Mouse (Mus musculus): ENCODE measurements at regions not wholly inside any gene's neighbourhood (a gene's known extent, or its start where the extent isn't known, plus 50 kb on each side); places are given as distances from the start of the nearest gene placed in this dataset.
A peak's percentile ranks its signal among the peaks of the same experiment; 100 is the strongest.
"Not testable (repeated sequence)": the region's sequence is repeated elsewhere in the genome, so short reads cannot be mapped to it uniquely, and the experiment has no call there.

DNA sequence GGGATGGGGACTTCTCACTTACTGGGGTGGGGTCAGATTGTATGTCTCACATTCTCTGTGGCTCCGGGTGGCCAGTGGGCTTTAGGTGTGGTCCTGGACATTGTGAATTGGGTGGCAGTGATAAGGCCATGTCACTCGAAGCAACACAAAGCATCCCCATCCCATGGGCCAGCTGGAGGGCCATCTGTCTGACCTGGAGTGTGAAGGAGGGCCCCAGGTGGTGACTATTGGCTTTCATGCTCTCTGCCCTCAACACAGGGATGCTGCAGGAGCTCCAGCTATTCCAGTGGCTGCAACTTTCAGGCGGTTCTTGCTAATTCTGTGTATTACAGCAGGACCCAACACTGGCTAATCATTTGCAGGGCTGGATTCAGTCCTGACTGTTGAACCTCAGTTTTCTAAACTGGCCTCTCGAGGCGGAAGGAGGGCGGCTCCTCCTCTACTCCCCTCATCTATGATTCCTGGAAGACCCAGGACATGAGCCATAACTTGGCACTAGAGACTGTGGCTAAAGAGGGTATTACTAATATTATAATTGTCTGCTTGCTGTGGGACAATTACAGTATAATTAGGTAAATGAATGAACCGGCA is 64.1 kb downstream of the 9530068E07Rik start:
- H3K9me3 ChIP-seq: no peaks in the 10 kb centered on the region
- H3K27me3 ChIP-seq: no peaks in the 10 kb centered on the region
- no peak overlapping the region for H3K9ac ChIP-seq
- WGBS: 60% methylated on average over 7 of the region's 7 CpGs
- H3K36me3 ChIP-seq: no peaks in the 10 kb centered on the region
- H3K27ac ChIP-seq: no peak overlapping the region
- H3K4me3 ChIP-seq: no peak overlapping the region
- no peak overlapping the region for H3K4me2 ChIP-seq
- no peak for ATAC-seq (ENCODE audit: borderline replicate concordance, extremely low read depth, low FRiP score, low TSS enrichment)
- H3K4me1 ChIP-seq: no peaks in the 10 kb centered on the region

DNA sequence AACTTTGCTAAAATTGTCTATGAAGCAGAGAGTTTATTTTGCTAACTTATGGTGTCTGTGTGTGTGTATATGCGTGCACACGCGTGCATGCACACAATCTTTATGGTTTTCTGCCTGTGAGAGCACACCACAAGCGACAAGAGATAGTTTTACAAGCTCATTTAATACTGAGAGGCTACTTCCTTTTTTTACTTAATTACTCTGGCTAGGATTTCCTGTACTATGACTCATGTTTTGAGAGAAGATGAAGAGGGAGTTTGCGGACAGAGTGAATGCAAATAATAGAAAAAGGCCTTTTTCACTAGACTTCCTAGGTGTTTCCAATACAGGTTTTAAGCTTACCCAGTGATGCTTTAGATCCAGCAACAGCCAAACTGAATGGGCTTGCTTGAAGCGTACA is 74.9 kb downstream of the 9530068E07Rik start:
- not testable (repeated sequence) for H3K4me2 ChIP-seq; H3K9ac ChIP-seq; H3K27ac ChIP-seq; ATAC-seq (ENCODE audit: borderline replicate concordance, extremely low read depth, low FRiP score, low TSS enrichment); H3K36me3 ChIP-seq; H3K4me3 ChIP-seq; H3K9me3 ChIP-seq; H3K27me3 ChIP-seq; H3K4me1 ChIP-seq
- WGBS: 74% methylated on average over 6 of the region's 6 CpGs

DNA sequence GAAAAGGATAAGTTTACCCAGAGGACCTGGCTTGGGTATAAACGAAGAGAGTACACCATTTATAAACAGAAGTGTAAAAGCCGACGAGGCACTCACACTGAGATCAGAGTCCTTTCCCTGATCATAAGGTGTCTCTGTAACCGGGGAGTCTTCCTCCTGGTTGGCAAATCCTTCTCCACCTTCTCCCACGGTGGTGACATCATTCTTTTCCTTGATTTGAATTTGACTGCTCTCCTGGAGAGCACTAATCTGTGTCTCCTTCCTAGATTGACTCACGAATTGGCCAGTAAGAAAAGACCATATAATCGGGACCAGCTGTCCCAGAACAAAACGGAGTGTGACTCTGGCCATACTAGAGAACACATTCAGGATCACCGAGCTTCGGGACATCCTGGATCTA is 83.9 kb downstream of the 9530068E07Rik start:
- H3K4me3 ChIP-seq; ATAC-seq (ENCODE audit: borderline replicate concordance, extremely low read depth, low FRiP score, low TSS enrichment); H3K27me3 ChIP-seq; H3K9ac ChIP-seq; H3K36me3 ChIP-seq; H3K4me2 ChIP-seq; H3K27ac ChIP-seq; H3K9me3 ChIP-seq; H3K4me1 ChIP-seq: not testable (repeated sequence)
- 60% methylated on average over 10 of the region's 10 CpGs for WGBS

DNA sequence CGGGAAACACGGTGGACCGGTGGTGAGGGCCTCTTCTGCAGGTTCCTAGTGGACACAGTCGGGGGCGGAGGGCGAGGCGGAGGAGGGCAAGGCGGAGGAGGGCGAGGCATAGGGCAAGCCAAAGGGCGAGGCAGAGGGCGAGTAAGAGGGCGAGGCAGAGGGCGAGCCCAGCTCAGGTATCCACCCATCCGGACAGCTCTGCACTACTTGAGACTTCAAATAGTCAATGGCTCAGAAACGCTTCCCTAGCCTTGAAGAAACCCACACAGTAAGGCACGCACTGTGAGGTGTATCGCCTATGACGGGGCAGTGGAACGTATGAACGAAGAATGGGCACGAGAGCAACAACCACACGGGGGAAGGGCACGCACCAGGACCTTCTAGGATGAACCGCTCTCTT is 84.5 kb downstream of the 9530068E07Rik start:
- H3K36me3 ChIP-seq; H3K9ac ChIP-seq; H3K9me3 ChIP-seq; H3K4me2 ChIP-seq; ATAC-seq (ENCODE audit: borderline replicate concordance, extremely low read depth, low FRiP score, low TSS enrichment); H3K27ac ChIP-seq; H3K27me3 ChIP-seq; H3K4me3 ChIP-seq; H3K4me1 ChIP-seq: not testable (repeated sequence)
- WGBS: 85% methylated on average over 24 of the region's 24 CpGs

DNA sequence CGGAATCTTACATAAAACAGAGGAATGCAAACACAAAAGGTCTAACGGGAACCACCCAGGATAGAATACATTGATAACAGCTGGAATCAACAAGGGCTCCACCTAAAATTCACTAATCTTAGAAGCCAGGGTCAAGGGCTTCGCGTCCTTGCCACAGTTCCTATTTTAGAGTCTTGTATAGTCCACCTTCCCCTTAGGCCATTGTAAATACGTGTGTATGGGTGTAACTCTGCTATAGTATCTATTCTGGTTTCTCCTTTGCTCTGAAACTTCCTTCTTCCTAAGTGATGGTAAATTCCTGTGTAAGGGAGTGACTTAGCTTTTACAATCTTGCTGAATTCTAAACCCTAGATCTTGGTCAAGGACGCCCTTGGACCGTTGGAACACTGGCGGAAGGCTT is 87.3 kb downstream of the 9530068E07Rik start:
- not testable (repeated sequence) for H3K9me3 ChIP-seq; H3K27ac ChIP-seq; H3K36me3 ChIP-seq; H3K27me3 ChIP-seq; H3K9ac ChIP-seq; H3K4me3 ChIP-seq; H3K4me2 ChIP-seq; ATAC-seq (ENCODE audit: borderline replicate concordance, extremely low read depth, low FRiP score, low TSS enrichment); H3K4me1 ChIP-seq
- 87% methylated on average over 6 of the region's 8 CpGs for WGBS

DNA sequence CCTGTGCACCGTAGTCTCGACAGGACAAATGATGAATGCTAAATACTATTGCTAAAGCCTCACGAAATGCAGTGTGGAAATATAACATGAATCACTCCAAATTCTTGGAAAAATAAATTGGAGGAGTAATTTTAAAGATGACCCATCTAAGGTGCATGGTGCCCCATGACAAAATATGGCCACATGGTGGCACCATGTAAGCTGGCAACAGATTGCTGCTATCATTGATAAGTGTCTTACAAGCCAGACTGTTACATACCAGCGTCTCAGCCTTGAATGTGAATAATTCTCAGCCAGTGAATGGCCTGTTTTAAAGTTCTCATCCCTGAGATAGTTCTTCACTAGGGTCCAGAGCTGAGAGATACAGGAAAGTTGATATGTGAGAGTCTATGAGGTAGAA is 92.3 kb downstream of the 9530068E07Rik start:
- WGBS: 59% methylated on average over 4 of the region's 4 CpGs
- H3K4me1 ChIP-seq; H3K9me3 ChIP-seq; ATAC-seq (ENCODE audit: borderline replicate concordance, extremely low read depth, low FRiP score, low TSS enrichment); H3K36me3 ChIP-seq; H3K4me3 ChIP-seq; H3K27ac ChIP-seq; H3K27me3 ChIP-seq; H3K4me2 ChIP-seq; H3K9ac ChIP-seq: not testable (repeated sequence)

DNA sequence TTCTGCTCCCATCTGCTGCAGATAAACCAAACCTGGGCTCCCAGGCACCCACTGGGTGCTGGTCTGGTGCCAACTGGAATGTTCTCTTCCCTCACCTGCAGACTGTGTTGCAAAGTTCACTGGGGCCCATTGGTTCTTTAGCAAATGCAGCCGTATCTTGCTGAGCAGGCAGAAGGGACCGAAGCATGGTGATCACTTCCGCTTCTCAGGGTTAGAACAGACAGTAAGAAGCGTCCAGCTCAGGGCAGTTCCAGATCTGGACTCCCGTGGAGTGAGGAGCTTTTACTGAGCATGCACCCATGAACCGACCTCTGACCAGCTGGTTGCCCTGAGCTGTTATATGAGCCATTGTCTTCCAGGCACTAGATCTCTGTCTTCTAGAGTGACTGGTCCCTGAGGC is 97.1 kb downstream of the 9530068E07Rik start:
- Histone ChIP-seq H3K4me3 (no peak overlapping the region), H3K4me1 (no peaks in the 10 kb centered on the region), H3K9me3 (no peaks in the 10 kb centered on the region), H3K36me3 (no peaks in the 10 kb centered on the region), H3K27ac (no peak overlapping the region), H3K27me3 (no peaks in the 10 kb centered on the region), H3K9ac (no peak overlapping the region), H3K4me2 (no peak overlapping the region)
- 81% methylated on average over 6 of the region's 6 CpGs for WGBS
- no peak for ATAC-seq (ENCODE audit: borderline replicate concordance, extremely low read depth, low FRiP score, low TSS enrichment)

DNA sequence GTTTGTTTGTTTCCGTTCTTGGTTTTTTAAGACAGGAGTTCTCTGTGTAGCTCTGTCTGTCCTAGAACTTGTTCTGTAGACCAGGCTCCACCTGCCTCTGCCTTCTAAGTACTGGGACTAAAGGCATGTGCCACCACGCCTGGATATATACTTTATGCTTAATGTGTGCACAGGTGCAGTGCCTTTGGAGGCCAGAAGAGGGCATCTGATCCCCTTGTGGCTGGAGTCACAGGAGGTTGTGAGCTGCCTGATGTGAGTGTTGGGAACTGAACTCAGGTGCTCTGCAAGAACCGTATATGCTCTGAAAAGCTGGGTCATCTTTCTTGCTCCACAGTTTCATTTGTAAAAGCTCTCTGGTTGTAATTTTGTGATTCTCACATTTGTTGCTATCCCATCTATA is 100.7 kb downstream of the 9530068E07Rik start:
- Histone ChIP-seq H3K4me3 (no peak overlapping the region), H3K9me3 (no peaks in the 10 kb centered on the region), H3K27me3 (no peaks in the 10 kb centered on the region), H3K27ac (no peak overlapping the region), H3K4me2 (no peak overlapping the region), H3K4me1 (no peaks in the 10 kb centered on the region), H3K9ac (no peak overlapping the region), H3K36me3 (no peaks in the 10 kb centered on the region)
- WGBS: 88% methylated on average over 3 of the region's 3 CpGs
- ATAC-seq (ENCODE audit: borderline replicate concordance, extremely low read depth, low FRiP score, low TSS enrichment): no peak

DNA sequence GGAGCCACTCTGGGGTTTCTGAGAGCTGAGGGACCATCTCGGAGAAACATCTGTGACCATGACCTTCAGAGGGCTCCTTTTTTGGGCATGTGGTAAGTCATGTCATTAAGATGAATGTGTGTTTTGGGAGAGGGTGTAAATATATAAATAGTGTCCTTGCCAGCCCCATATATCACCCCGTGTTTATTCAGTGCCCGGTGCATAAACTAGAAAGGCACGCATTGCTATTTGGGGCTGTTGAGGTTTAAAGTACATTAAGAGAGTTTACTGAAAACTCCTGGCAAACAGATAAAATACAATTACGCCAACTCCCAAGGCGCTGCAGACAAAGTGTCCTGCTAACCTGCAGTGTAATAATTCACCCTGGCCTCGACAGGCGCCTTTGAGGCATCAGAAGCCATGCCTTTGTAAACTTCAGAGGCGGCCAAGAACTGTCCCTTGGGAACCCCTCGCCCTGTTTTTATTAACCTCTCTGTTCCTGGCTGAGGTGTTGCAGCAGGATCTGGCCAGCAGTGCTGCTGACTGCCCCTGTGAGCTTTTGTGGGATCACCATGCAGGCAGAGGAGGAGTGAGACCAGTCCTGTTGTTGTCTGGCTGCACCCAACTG is 106.6 kb downstream of the 9530068E07Rik start:
- no peaks in the 10 kb centered on the region for H3K4me1 ChIP-seq
- no peaks in the 10 kb centered on the region for H3K36me3 ChIP-seq
- H3K9me3 ChIP-seq: no peaks in the 10 kb centered on the region
- 11% methylated on average over 10 of the region's 10 CpGs for WGBS
- H3K27ac ChIP-seq: no peak overlapping the region
- H3K4me3 ChIP-seq: no peak overlapping the region
- H3K9ac ChIP-seq: no peak overlapping the region
- no peaks in the 10 kb centered on the region for H3K27me3 ChIP-seq
- no peak overlapping the region for H3K4me2 ChIP-seq
- ATAC-seq (ENCODE audit: borderline replicate concordance, extremely low read depth, low FRiP score, low TSS enrichment): no peak

DNA sequence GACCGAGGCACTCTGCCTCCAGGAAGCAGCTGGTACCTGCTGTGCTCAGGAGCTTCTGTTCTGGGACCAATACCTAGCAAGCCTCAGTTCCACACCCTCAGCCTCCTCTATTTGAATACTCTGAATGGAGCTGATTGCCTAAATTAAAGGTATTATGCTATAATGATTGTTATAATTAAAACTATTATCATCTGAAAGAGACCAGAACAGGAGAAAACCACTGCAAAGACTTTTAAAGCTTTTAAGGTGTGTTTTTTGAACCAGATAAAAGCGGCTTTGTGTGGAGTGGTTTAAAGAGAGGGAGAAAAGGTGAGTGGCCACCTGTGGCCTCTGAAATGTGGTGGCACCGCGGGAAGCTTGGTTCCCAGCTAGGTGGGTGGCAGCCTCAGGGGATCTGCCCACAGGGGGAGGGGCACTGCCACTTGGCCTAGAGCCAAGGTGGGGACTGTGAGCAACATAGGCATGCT is 115.6 kb downstream of the 9530068E07Rik start:
- no peaks in the 10 kb centered on the region for H3K36me3 ChIP-seq
- ATAC-seq (ENCODE audit: borderline replicate concordance, extremely low read depth, low FRiP score, low TSS enrichment): peak; percentile 46; the same call in 1 of the 2 replicates
- H3K4me2 ChIP-seq: no peak overlapping the region
- 0 out of 2 replicates have a peak overlapping the region, but pooled peaks have one; percentile 36 for H3K27ac ChIP-seq
- 33% methylated on average over 4 of the region's 4 CpGs for WGBS
- H3K4me1 ChIP-seq: peaks cover 5% of the 10 kb centered on the region
- no peak overlapping the region for H3K9ac ChIP-seq
- no peaks in the 10 kb centered on the region for H3K27me3 ChIP-seq
- no peak overlapping the region for H3K4me3 ChIP-seq
- no peaks in the 10 kb centered on the region for H3K9me3 ChIP-seq

DNA sequence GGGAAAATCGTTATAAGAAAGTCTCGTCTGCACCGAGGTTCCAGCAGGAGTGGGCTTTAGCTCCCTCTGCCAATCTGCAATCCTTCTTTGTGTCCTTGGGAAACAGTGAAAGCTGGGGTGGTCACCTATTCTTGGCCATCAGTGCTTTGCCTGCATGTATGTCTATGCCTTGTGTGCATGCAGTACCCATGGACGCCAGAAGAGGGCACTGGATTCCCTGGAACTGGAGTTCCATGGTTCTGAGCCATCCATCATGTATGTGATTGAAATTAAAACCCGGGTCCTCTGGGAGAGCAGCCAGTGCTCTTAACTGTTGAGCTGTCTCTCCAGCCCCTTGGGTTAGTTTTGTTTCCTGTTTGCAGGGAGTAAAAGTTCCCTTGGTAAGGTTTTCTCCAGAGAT is 121.1 kb downstream of the 9530068E07Rik start:
- no peak overlapping the region for H3K4me2 ChIP-seq
- no peak overlapping the region for H3K9ac ChIP-seq
- no peaks in the 10 kb centered on the region for H3K9me3 ChIP-seq
- ATAC-seq (ENCODE audit: borderline replicate concordance, extremely low read depth, low FRiP score, low TSS enrichment): no peak
- no peaks in the 10 kb centered on the region for H3K27me3 ChIP-seq
- 72% methylated on average over 5 of the region's 5 CpGs for WGBS
- H3K27ac ChIP-seq: no peak overlapping the region
- H3K4me3 ChIP-seq: no peak overlapping the region
- H3K36me3 ChIP-seq: no peaks in the 10 kb centered on the region
- peaks cover 7% of the 10 kb centered on the region for H3K4me1 ChIP-seq

DNA sequence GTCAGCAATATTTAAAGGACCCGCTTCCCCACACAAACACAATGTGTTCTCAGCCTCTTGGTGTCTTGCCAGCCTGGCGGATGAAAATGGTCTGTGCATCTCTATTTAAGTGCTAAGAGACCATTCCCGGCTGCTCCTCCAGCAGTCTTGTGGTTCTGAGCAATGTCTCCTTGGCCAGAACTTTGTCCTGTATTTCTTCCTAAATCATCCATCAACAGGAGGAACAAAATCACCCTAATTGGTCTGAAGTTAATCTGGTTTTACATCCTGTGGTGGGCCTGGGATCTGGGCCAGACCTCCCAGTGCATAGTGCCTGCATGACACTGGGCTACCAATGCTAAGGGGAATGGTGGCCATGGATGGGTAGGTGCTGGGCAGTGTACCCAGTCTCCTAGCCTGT is 123.6 kb downstream of the 9530068E07Rik start:
- peak; percentile 77 for ATAC-seq (ENCODE audit: borderline replicate concordance, extremely low read depth, low FRiP score, low TSS enrichment)
- 35% methylated on average over 3 of the region's 3 CpGs for WGBS

More for the DNA sequence above, 123.6 kb downstream of the 9530068E07Rik start:
- no peak overlapping the region for H3K9ac ChIP-seq
- H3K27ac ChIP-seq: no peak overlapping the region
- H3K9me3 ChIP-seq: no peaks in the 10 kb centered on the region
- no peak overlapping the region for H3K4me2 ChIP-seq
- H3K4me1 ChIP-seq: peaks cover 12% of the 10 kb centered on the region; the same call in 1 of the 2 replicates
- H3K4me3 ChIP-seq: no peak overlapping the region
- no peaks in the 10 kb centered on the region for H3K36me3 ChIP-seq
- H3K27me3 ChIP-seq: no peaks in the 10 kb centered on the region
